Mouse (Mus musculus) forebrain, embryonic 12.5 days (tissue): ENCODE measurements around the gene Cnksr1. TPM values are rescaled to one million over a fixed set of nuclear protein-coding genes. Genes with fewer than 3 reads are reported as not detected.

ENCODE experiments used
- ATAC-seq: fragments of 200-750 bp; cut with Nextera tagmentation; 2 replicates; pipeline ENCODE4 v1.8.0; 2017; ENCODE audit warnings: moderate TSS enrichment; ENCODE audit not compliant: low FRiP score
- H3K27ac ChIP-seq: fragments of 300-500 bp; sonication (generic); 2 replicates; pipeline ENCODE4 v1.5.1; 2016; ENCODE audit warnings: mild to moderate bottlenecking
- H3K27me3 ChIP-seq: fragments of 300-500 bp; sonication (generic); 2 replicates; pipeline ENCODE4 v1.6.1; 2016; ENCODE audit warnings: mild to moderate bottlenecking
- H3K36me3 ChIP-seq: fragments of 300-500 bp; sonication (generic); replicated peaks from 2 replicates; pipeline ENCODE4 v1.6.1; 2016; ENCODE audit warnings: mild to moderate bottlenecking
- H3K4me1 ChIP-seq: fragments of 300-500 bp; sonication (generic); 2 replicates; pipeline ENCODE4 v1.6.1; 2016
- H3K4me2 ChIP-seq: fragments of 300-500 bp; sonication (generic); 2 replicates; pipeline ENCODE4 v1.6.1; 2016; ENCODE audit warnings: mild to moderate bottlenecking, moderate library complexity
- H3K4me3 ChIP-seq: fragments of 300-500 bp; sonication (generic); replicated peaks from 2 replicates; pipeline ENCODE4 v1.5.1; 2016; ENCODE audit warnings: mild to moderate bottlenecking
- H3K9ac ChIP-seq: fragments of 300-500 bp; sonication (generic); 2 replicates; pipeline ENCODE4 v1.6.1; 2016; ENCODE audit warnings: mild to moderate bottlenecking
- H3K9me3 ChIP-seq: fragments of 300-500 bp; sonication (generic); 2 replicates; pipeline ENCODE4 v1.6.1; 2016
- WGBS: fragments of 180-500 bp; shearing (Covaris S2); methylation state at CpG from one replicate; pipeline ENCODE4 v1.1.7; 2016; 5-methylcytosine and 5-hydroxymethylcytosine counted together
- polyA plus RNA-seq: library from polyadenylated mRNA; unstranded; fragments of >200 nt; fragmentation: Nextera tagmentation; extraction: Ambion mirVana; gene quantifications from 2 replicates; pipeline ENCODE4 v1.2.1, GENCODE M21; 2016

Cnksr1 gene
- polyA plus RNA-seq, 1 experiment from 2014 or later: 0.10 TPM

GRCm38 (mm10) chr4:134227194-134227593 lies 11.0 kb downstream of the Cnksr1 start, which contains the start of gene Catsper4:
Gene Catsper4 (minus strand): TSS chr4:134227383.
- Histone ChIP-seq H3K36me3 (no peaks in the 10 kb centered on the region), H3K4me3 (no peak within 1 kb of the TSS), H3K4me1 (no peaks in the 10 kb centered on the region), H3K4me2 (no peak within 1 kb of the TSS), H3K27me3 (0 out of 2 replicates have a peak, but pooled peaks cover 3% of the 10 kb centered on the region), H3K9ac (no peak within 1 kb of the TSS), H3K27ac (no peak within 1 kb of the TSS), H3K9me3 (no peaks in the 10 kb centered on the region)
- 78% methylated on average over 8 of the region's 8 CpGs for WGBS
- ATAC-seq: no peak

GRCm38 (mm10) chr4:134222793-134223600 lies 15.2 kb downstream of the Cnksr1 start:
- Histone ChIP-seq H3K9ac (no peak overlapping the region), H3K4me1 (no peaks in the 10 kb centered on the region), H3K4me2 (no peak overlapping the region), H3K27ac (no peak overlapping the region), H3K27me3 (0 out of 2 replicates have a peak, but pooled peaks cover 3% of the 10 kb centered on the region), H3K36me3 (no peaks in the 10 kb centered on the region), H3K9me3 (no peaks in the 10 kb centered on the region), H3K4me3 (no peak overlapping the region)
- WGBS: 77% methylated on average over 10 of the region's 11 CpGs
- ATAC-seq: no peak

GRCm38 (mm10) chr4:134206488-134207053 lies 31.6 kb downstream of the Cnksr1 start:
- Histone ChIP-seq H3K27ac (no peak overlapping the region), H3K27me3 (0 out of 2 replicates have a peak, but pooled peaks cover 5% of the 10 kb centered on the region), H3K4me2 (no peak overlapping the region), H3K9me3 (no peaks in the 10 kb centered on the region), H3K9ac (no peak overlapping the region), H3K4me3 (no peak overlapping the region), H3K4me1 (no peaks in the 10 kb centered on the region), H3K36me3 (no peaks in the 10 kb centered on the region)
- WGBS: 71% methylated on average over 6 of the region's 6 CpGs
- ATAC-seq: no peak

GRCm38 (mm10) chr4:134203340-134203896 lies 34.8 kb downstream of the Cnksr1 start:
- H3K9ac ChIP-seq: no peak overlapping the region
- 91% methylated on average over 17 of the region's 17 CpGs for WGBS
- no peak for ATAC-seq
- H3K4me1 ChIP-seq: no peaks in the 10 kb centered on the region
- no peak overlapping the region for H3K4me3 ChIP-seq
- H3K36me3 ChIP-seq: no peaks in the 10 kb centered on the region
- H3K4me2 ChIP-seq: no peak overlapping the region
- no peaks in the 10 kb centered on the region for H3K27me3 ChIP-seq
- no peak overlapping the region for H3K27ac ChIP-seq
- no peaks in the 10 kb centered on the region for H3K9me3 ChIP-seq

- no peaks in the 10 kb centered on the region for H3K9me3 ChIP-seq
Measured at GRCm38 (mm10) chr4:134202904-134203303, 35.3 kb downstream of the Cnksr1 start, which contains the start of gene Gm7534. Gene Gm7534 (minus strand): TSS chr4:134203004.

GRCm38 (mm10) chr4:134199371-134199770 lies 38.8 kb downstream of the Cnksr1 start:
- no peak for ATAC-seq
- Histone ChIP-seq H3K4me3 (no peak overlapping the region), H3K9me3 (no peaks in the 10 kb centered on the region), H3K36me3 (no peaks in the 10 kb centered on the region), H3K4me2 (no peak overlapping the region), H3K27ac (no peak overlapping the region), H3K4me1 (no peaks in the 10 kb centered on the region), H3K9ac (no peak overlapping the region), H3K27me3 (no peaks in the 10 kb centered on the region)
- 74% methylated on average over 2 of the region's 2 CpGs for WGBS

More at GRCm38 (mm10) chr4:134202904-134203303, 35.3 kb downstream of the Cnksr1 start, which contains the start of gene Gm7534:
- H3K4me1 ChIP-seq: no peaks in the 10 kb centered on the region
- no peaks in the 10 kb centered on the region for H3K27me3 ChIP-seq
- no peak for ATAC-seq
- H3K36me3 ChIP-seq: no peaks in the 10 kb centered on the region
- no peak within 1 kb of the TSS for H3K9ac ChIP-seq
- H3K4me3 ChIP-seq: no peak within 1 kb of the TSS
- no peak within 1 kb of the TSS for H3K4me2 ChIP-seq
- no peak within 1 kb of the TSS for H3K27ac ChIP-seq
- 91% methylated on average over 4 of the region's 4 CpGs for WGBS

GRCm38 (mm10) chr4:134186268-134186667 lies 51.9 kb downstream of the Cnksr1 start:
- Histone ChIP-seq H3K4me1 (peaks cover 15% of the 10 kb centered on the region), H3K9ac (peak overlapping the region; percentile 92), H3K9me3 (no peaks in the 10 kb centered on the region), H3K27ac (peak overlapping the region; percentile 89), H3K4me3 (peak overlapping the region; percentile 63), H3K27me3 (no peaks in the 10 kb centered on the region), H3K36me3 (no peaks in the 10 kb centered on the region; the same call in 1 of the 2 replicates), H3K4me2 (peak overlapping the region; percentile 91)
- no peak for ATAC-seq
- 0% methylated on average over 22 of the region's 22 CpGs for WGBS

- H3K27ac ChIP-seq: no peak overlapping the region
- ATAC-seq: no peak
- no peaks in the 10 kb centered on the region; the same call in 1 of the 2 replicates for H3K36me3 ChIP-seq
Measured at GRCm38 (mm10) chr4:134185569-134185968, 52.6 kb downstream of the Cnksr1 start.

GRCm38 (mm10) chr4:134183711-134184110 lies 54.5 kb downstream of the Cnksr1 start:
- no peaks in the 10 kb centered on the region; the same call in 1 of the 2 replicates for H3K36me3 ChIP-seq
- H3K4me2 ChIP-seq: no peak overlapping the region
- H3K4me1 ChIP-seq: peaks cover 15% of the 10 kb centered on the region
- no peak for ATAC-seq
- H3K9me3 ChIP-seq: no peaks in the 10 kb centered on the region
- no peak overlapping the region for H3K4me3 ChIP-seq
- H3K9ac ChIP-seq: no peak overlapping the region
- 93% methylated on average over 3 of the region's 3 CpGs for WGBS
- no peak overlapping the region for H3K27ac ChIP-seq
- H3K27me3 ChIP-seq: no peaks in the 10 kb centered on the region

More at GRCm38 (mm10) chr4:134185569-134185968, 52.6 kb downstream of the Cnksr1 start:
- peaks cover 15% of the 10 kb centered on the region for H3K4me1 ChIP-seq
- peak overlapping the region; percentile 92 for H3K9ac ChIP-seq
- WGBS: 89% methylated on average over 3 of the region's 3 CpGs
- no peaks in the 10 kb centered on the region for H3K9me3 ChIP-seq
- H3K27me3 ChIP-seq: no peaks in the 10 kb centered on the region
- peak overlapping the region; percentile 63 for H3K4me3 ChIP-seq
- peak overlapping the region; percentile 91 for H3K4me2 ChIP-seq

- no peak overlapping the region for H3K27ac ChIP-seq
- no peak overlapping the region for H3K9ac ChIP-seq
- peaks cover 15% of the 10 kb centered on the region for H3K4me1 ChIP-seq
- no peaks in the 10 kb centered on the region; the same call in 1 of the 2 replicates for H3K36me3 ChIP-seq
- H3K9me3 ChIP-seq: no peaks in the 10 kb centered on the region
- no peak overlapping the region for H3K4me2 ChIP-seq
- no peaks in the 10 kb centered on the region for H3K27me3 ChIP-seq
- no peak overlapping the region for H3K4me3 ChIP-seq
- no peak for ATAC-seq
Measured at GRCm38 (mm10) chr4:134181825-134182224, 56.4 kb downstream of the Cnksr1 start.

- H3K27ac ChIP-seq: no peak overlapping the region
- H3K4me1 ChIP-seq: peaks cover 13% of the 10 kb centered on the region
- WGBS: 94% methylated on average over 1 of the region's 1 CpGs
- no peaks in the 10 kb centered on the region; the same call in 1 of the 2 replicates for H3K36me3 ChIP-seq
- no peaks in the 10 kb centered on the region for H3K9me3 ChIP-seq
- H3K4me2 ChIP-seq: no peak overlapping the region
- H3K9ac ChIP-seq: no peak overlapping the region
- no peak for ATAC-seq
- no peak overlapping the region for H3K4me3 ChIP-seq
- no peaks in the 10 kb centered on the region for H3K27me3 ChIP-seq
Measured at GRCm38 (mm10) chr4:134181112-134181511, 57.1 kb downstream of the Cnksr1 start.
